Mouse (Mus musculus): Measurements from ENCODE around the gene Gm10306.

DNA sequence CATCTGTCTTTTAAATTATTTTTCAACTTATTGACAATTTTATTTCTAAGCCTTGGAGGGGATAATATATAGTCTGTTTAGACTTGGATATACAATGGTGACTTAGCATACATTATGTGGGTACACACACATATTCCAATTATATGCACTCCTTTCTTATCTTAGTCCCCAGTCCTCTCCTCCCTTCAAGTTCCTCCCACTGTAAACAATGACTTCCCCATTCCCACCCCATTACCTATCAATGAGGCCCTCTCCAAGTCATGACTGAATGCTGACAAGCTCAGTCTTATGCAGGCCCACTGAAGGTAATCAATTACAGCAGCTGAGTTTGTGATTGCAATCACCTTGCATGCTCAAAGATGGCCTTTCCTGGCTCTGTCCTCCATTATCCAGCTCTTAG, 8.0 kb downstream of the Gm10306 start:
- TF ChIP-seq POLR2A (IDR thresholded peaks at IDR 0.05; ENCODE audit: insufficient read depth, low read length) (no peak), CTCF (IDR thresholded peaks at IDR 0.05; ENCODE audit: low read depth, low read length) (no peak)

Measured in ES-Bruce4 (cell line).